Mouse (Mus musculus): Measurements from ENCODE around the gene Znfx1. TPM values are rescaled to one million over a fixed set of nuclear protein-coding genes. Genes with fewer than 3 reads are reported as not detected.

The Znfx1 gene
- polyA plus RNA-seq, 1 experiment from 2014 or later = 4.3 TPM

DNA sequence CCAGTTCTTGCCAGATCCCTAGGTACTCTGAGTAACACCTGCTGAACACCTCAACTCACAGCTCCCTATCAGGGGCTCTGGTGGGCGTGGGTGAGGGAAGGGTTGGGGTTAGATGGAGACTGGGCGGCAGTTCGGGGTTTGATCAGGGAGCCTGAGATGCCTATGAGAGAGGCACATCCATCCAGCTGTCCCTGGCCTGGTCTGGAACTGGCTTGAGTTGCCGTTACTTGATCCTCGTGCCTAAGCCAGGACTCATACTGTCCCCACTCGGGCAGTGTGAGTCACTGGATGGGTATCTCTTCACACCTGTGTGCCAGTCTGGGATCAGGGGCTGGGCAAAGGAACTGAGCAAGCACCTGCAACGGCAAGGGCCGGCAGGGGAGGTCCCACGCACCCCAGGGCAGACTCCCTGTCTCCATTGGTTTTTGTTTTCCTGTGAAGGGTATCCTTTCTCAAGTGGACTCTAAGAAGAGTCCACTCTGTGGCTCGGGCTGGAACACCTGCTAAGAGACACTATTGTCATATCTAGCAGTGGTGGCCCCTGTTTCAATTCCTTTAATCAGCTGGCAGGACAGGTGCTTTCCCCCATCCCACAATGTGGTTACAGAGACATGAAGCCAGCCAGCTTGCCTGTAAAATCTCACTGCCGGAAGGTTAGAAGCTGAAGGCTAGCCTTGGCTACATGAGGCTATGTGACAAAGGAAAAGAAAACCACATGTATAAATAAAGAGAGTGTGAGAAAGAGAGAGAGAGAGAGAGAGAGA, 14.6 kb upstream of the Znfx1 start:
- Histone ChIP-seq H3K4me3 (ENCODE audit: low read depth, low read length) (no peak overlapping the region), H3K27me3 (ENCODE audit: control insufficient read depth, insufficient read depth, low read length) (no peaks in the 10 kb centered on the region), H3K9ac (ENCODE audit: low read length) (no peak overlapping the region), H3K4me2 (replicated peaks; ENCODE audit: low read depth) (no peak overlapping the region), H3K4me1 (replicated peaks; ENCODE audit: control insufficient read depth, insufficient read depth) (no peaks in the 10 kb centered on the region; the same call in 1 of the 2 replicates), H3K9me3 (ENCODE audit: control insufficient read depth, low read length) (no peaks in the 10 kb centered on the region), H3K27ac (replicated peaks) (no peak overlapping the region), H3K36me3 (ENCODE audit: control insufficient read depth, insufficient read depth, low read length) (no peaks in the 10 kb centered on the region)
- WGBS = 81% methylated on average over 11 of the region's 11 CpGs
- ATAC-seq (ENCODE audit: low FRiP score, low TSS enrichment) (no peak), DNase-seq (ENCODE audit: low spot score) (no peak)
- TF ChIP-seq CTCF (IDR thresholded peaks at IDR 0.05; ENCODE audit: low read depth) = no peak
- TF ChIP-seq EP300 (optimal IDR thresholded peaks at IDR 0.05) = no peak

DNA sequence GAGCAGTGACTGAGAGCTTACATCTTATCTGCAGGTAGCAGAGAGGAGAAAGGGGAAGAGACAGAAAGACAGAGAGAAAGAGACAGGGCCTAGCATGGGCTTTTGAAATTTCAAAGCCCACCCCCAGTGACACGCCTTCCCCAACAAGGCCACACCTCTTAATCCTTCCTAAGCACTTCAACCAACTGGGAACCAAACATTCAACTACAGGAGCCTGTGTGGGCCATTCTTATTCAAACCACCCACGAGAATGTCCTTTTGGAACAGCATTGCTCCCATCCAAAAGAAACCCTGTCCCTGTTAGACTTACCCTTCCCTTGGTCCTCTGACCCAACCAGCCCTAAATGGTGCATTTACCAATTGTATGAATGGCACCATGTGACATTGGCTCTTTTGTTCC, 13.9 kb upstream of the Znfx1 start:
- no peaks in the 10 kb centered on the region for H3K36me3 ChIP-seq (ENCODE audit: control insufficient read depth, insufficient read depth, low read length)
- H3K4me1 ChIP-seq (replicated peaks; ENCODE audit: control insufficient read depth, insufficient read depth) = no peaks in the 10 kb centered on the region; the same call in 1 of the 2 replicates
- H3K4me2 ChIP-seq (replicated peaks; ENCODE audit: low read depth) = no peak overlapping the region
- no peak overlapping the region for H3K9ac ChIP-seq (ENCODE audit: low read length)
- H3K4me3 ChIP-seq (ENCODE audit: low read depth, low read length) = no peak overlapping the region
- no peak for DNase-seq (ENCODE audit: low spot score)
- TF ChIP-seq CTCF (IDR thresholded peaks at IDR 0.05; ENCODE audit: low read depth) (no peak), EP300 (optimal IDR thresholded peaks at IDR 0.05) (no peak)
- H3K9me3 ChIP-seq (ENCODE audit: control insufficient read depth, low read length) = no peaks in the 10 kb centered on the region
- H3K27me3 ChIP-seq (ENCODE audit: control insufficient read depth, insufficient read depth, low read length) = no peaks in the 10 kb centered on the region
- no peak for ATAC-seq (ENCODE audit: low FRiP score, low TSS enrichment)
- WGBS = 80% methylated on average over 2 of the region's 2 CpGs
- no peak overlapping the region for H3K27ac ChIP-seq (replicated peaks)

DNA sequence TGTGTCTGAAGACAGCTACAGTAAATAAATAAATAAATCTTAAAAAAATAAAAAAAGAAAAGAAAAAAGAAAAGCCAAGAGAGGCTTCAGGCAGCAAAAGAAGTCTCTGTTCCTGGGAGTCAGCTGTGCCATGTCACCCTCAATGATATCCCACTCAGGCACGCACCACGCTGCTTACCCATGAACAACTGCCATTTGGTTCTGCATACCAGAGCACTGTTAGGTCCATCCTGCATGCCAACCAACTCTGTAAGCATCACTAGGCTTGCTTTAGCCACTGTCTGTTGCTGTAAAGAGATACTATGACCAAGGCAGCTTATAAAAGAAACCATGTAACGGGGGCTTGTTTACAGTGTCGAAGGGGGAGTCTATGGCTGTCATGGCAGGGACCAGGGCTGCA, 13.5 kb upstream of the Znfx1 start:
- H3K27ac ChIP-seq (replicated peaks) = no peak overlapping the region
- TF ChIP-seq EP300 (optimal IDR thresholded peaks at IDR 0.05) (no peak), CTCF (IDR thresholded peaks at IDR 0.05; ENCODE audit: low read depth) (no peak)

DNA sequence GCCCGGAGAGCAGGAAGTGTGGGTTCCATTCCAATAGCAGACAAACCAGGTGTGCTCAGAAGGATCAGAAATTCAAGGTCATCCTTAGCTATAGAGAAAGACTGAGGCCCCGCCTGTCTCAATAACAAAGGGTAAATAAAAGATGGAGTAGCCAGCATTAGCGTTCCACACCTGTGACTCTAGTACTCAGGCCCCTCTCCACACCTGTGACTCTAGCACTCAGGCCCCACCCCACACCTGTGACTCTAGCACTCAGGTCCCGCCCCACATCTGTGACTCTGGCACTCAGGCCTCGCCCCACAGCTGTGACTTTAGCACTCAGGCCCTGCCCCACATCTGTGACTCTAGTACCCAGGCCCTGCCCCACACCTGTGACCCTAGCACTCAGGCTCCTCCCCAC, 11.8 kb upstream of the Znfx1 start:
- no peaks in the 10 kb centered on the region for H3K27me3 ChIP-seq (ENCODE audit: control insufficient read depth, insufficient read depth, low read length)
- H3K9me3 ChIP-seq (ENCODE audit: control insufficient read depth, low read length) = no peaks in the 10 kb centered on the region
- 84% methylated on average over 5 of the region's 5 CpGs for WGBS
- no peak for TF ChIP-seq EP300 (optimal IDR thresholded peaks at IDR 0.05)
- no peak for TF ChIP-seq CTCF (IDR thresholded peaks at IDR 0.05; ENCODE audit: low read depth)
- no peak for DNase-seq (ENCODE audit: low spot score)
- H3K4me2 ChIP-seq (replicated peaks; ENCODE audit: low read depth) = no peak overlapping the region
- no peaks in the 10 kb centered on the region; the same call in 1 of the 2 replicates for H3K4me1 ChIP-seq (replicated peaks; ENCODE audit: control insufficient read depth, insufficient read depth)
- H3K9ac ChIP-seq (ENCODE audit: low read length) = no peak overlapping the region
- H3K4me3 ChIP-seq (ENCODE audit: low read depth, low read length) = no peak overlapping the region
- H3K27ac ChIP-seq (replicated peaks) = no peak overlapping the region
- H3K36me3 ChIP-seq (ENCODE audit: control insufficient read depth, insufficient read depth, low read length) = no peaks in the 10 kb centered on the region
- no peak for ATAC-seq (ENCODE audit: low FRiP score, low TSS enrichment)

More for the DNA sequence above, 13.5 kb upstream of the Znfx1 start:
- H3K9ac ChIP-seq (ENCODE audit: low read length) = no peak overlapping the region
- H3K27me3 ChIP-seq (ENCODE audit: control insufficient read depth, insufficient read depth, low read length) = no peaks in the 10 kb centered on the region
- H3K4me2 ChIP-seq (replicated peaks; ENCODE audit: low read depth) = no peak overlapping the region
- no peaks in the 10 kb centered on the region for H3K9me3 ChIP-seq (ENCODE audit: control insufficient read depth, low read length)
- 95% methylated on average over 4 of the region's 4 CpGs for WGBS
- no peaks in the 10 kb centered on the region; the same call in 1 of the 2 replicates for H3K4me1 ChIP-seq (replicated peaks; ENCODE audit: control insufficient read depth, insufficient read depth)
- no peak overlapping the region for H3K4me3 ChIP-seq (ENCODE audit: low read depth, low read length)
- ATAC-seq (ENCODE audit: low FRiP score, low TSS enrichment) (no peak), DNase-seq (ENCODE audit: low spot score) (no peak)
- no peaks in the 10 kb centered on the region for H3K36me3 ChIP-seq (ENCODE audit: control insufficient read depth, insufficient read depth, low read length)

DNA sequence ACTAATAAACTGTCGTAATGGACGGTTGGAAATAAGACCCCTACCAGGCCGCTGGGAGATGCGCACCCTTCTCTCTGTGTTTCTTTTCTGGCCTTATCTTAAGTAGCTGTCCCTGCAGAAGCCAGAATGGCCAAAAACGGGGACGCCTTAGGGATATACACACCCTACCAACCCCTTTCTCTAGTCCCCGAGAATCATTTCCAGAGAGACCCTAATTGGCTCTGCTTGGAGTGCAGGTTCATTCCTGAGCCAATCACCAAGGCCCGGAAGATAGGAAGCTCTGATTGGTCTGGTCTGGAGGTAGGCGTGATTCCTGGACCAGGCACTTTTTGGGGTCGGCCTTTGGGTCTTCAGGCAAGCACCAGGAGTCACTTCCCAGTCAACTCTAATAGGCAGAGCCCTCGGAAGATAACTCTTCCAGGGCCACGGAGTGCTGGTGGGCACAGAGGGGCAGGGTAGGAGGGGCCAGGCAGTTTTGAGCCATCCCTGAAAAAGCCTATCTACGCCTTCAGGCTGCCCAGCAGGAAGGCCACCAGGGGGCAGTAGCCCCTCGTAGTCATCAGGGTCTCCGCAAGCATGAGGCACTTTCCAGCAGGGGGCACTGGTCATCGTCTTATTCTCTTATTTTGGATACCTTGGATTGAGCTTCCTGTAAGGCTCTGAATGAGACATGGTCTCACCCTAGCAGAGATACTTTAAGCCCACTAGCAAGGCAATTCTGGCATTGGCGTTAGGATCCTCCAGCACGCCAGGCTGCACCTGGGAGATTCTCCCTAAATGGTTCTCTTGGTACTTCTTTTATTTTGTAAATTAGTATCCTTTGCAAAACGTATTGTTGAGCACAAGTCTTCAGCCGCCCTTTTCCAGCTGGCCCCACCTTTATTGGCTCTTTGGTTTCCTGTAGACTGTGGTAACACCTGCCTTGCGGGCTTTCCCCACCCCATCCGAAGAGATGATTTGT, 9.1 kb upstream of the Znfx1 start:
- ATAC-seq (ENCODE audit: low FRiP score, low TSS enrichment) = peak; percentile 90
- no peaks in the 10 kb centered on the region for H3K27me3 ChIP-seq (ENCODE audit: control insufficient read depth, insufficient read depth, low read length)
- H3K9ac ChIP-seq (ENCODE audit: low read length) = peak overlapping the region; percentile 57
- 6% methylated on average over 22 of the region's 22 CpGs for WGBS
- H3K36me3 ChIP-seq (ENCODE audit: control insufficient read depth, insufficient read depth, low read length) = no peaks in the 10 kb centered on the region; the same call in 1 of the 2 replicates
- peak; percentile 95 for DNase-seq (ENCODE audit: low spot score)
- H3K4me1 ChIP-seq (replicated peaks; ENCODE audit: control insufficient read depth, insufficient read depth) = no peaks in the 10 kb centered on the region
- H3K4me2 ChIP-seq (replicated peaks; ENCODE audit: low read depth) = peak overlapping the region; percentile 62
- no peaks in the 10 kb centered on the region for H3K9me3 ChIP-seq (ENCODE audit: control insufficient read depth, low read length)
- peak overlapping the region; percentile 43 for H3K4me3 ChIP-seq (ENCODE audit: low read depth, low read length)
- no peak overlapping the region for H3K27ac ChIP-seq (replicated peaks)
- TF ChIP-seq CTCF (IDR thresholded peaks at IDR 0.05; ENCODE audit: low read depth) = peak; percentile 100
- TF ChIP-seq EP300 (optimal IDR thresholded peaks at IDR 0.05) = no peak

Measured in stomach, postnatal 0 days (tissue).